Mouse (Mus musculus) limb, embryonic 14.5 days (tissue): ENCODE measurements around the gene Lrrc51. TPM values are rescaled to one million over a fixed set of nuclear protein-coding genes. Genes with fewer than 3 reads are reported as not detected.

Experiments
- ATAC-seq: fragments of 200-750 bp; cut with Nextera tagmentation; 2 replicates; pipeline ENCODE4 v1.8.0; 2017; ENCODE audit warnings: low read depth, moderate number of reproducible peaks, moderate TSS enrichment; ENCODE audit not compliant: low FRiP score
- DNase-seq: peaks from one replicate; pipeline ENCODE4 v3.0.0-alpha.2; 2015; ENCODE audit warnings: low spot score
- H3K27ac ChIP-seq: fragments of 300-500 bp; sonication (generic); replicated peaks from 2 replicates; pipeline ENCODE4 v1.5.1; 2014; ENCODE audit warnings: low read depth, mild to moderate bottlenecking, low read length, moderate library complexity, mixed read lengths
- H3K27me3 ChIP-seq: fragments of 300-500 bp; sonication (generic); 2 replicates; pipeline ENCODE4 v1.6.1; 2014; ENCODE audit warnings: low read length, mixed read lengths; ENCODE audit not compliant: control insufficient read depth, insufficient read depth
- H3K36me3 ChIP-seq: fragments of 300-500 bp; sonication (generic); 2 replicates; pipeline ENCODE4 v1.6.1; 2014; ENCODE audit warnings: mild to moderate bottlenecking, low read length, moderate library complexity, mixed read lengths; ENCODE audit not compliant: control insufficient read depth, insufficient read depth
- H3K4me1 ChIP-seq: fragments of 300-500 bp; sonication (generic); 2 replicates; pipeline ENCODE4 v1.6.1; 2014; ENCODE audit warnings: antibody characterized with exemption, low read length, mixed read lengths; ENCODE audit not compliant: control insufficient read depth, insufficient read depth
- H3K4me2 ChIP-seq: fragments of 300-500 bp; sonication (generic); replicated peaks from 2 replicates; pipeline ENCODE4 v1.6.1; 2014; ENCODE audit warnings: low read depth, mild to moderate bottlenecking, low read length, moderate library complexity; ENCODE audit not compliant: severe bottlenecking
- H3K4me3 ChIP-seq: fragments of 300-500 bp; sonication (generic); replicated peaks from 2 replicates; pipeline ENCODE4 v1.5.1; 2014; ENCODE audit warnings: low read length
- H3K9ac ChIP-seq: fragments of 300-500 bp; sonication (generic); 2 replicates; pipeline ENCODE4 v1.6.1; 2014; ENCODE audit warnings: mild to moderate bottlenecking, low read depth, low read length, moderate library complexity; ENCODE audit not compliant: severe bottlenecking
- H3K9me3 ChIP-seq: fragments of 300-500 bp; sonication (generic); 2 replicates; pipeline ENCODE4 v1.6.1; 2016; ENCODE audit warnings: low read length; ENCODE audit not compliant: control insufficient read depth
- POLR2A ChIP-seq: fragments of 200-500 bp; IDR thresholded peaks from 2 replicates; pipeline ENCODE4 v1.8.0; 2012; ENCODE audit warnings: inconsistent platforms, mild to moderate bottlenecking, moderate library complexity, borderline replicate concordance; ENCODE audit not compliant: insufficient read depth, insufficient read length; ENCODE audit errors: extremely low read depth
- WGBS: fragments of 180-500 bp; shearing (Covaris S2); extraction: QIAGEN DNeasy Blood & Tissue Kit; methylation state at CpG from one replicate; pipeline ENCODE4 v1.1.7; 2014; 5-methylcytosine and 5-hydroxymethylcytosine counted together
- polyA plus RNA-seq, 2 experiments: library from polyadenylated mRNA; depleted of rRNA in 1 of 2; stranded (reverse) in 1 of 2; unstranded in 1 of 2; fragments of >200 nt; fragmentation: Nextera tagmentation in 1 of 2; extraction: Ambion mirVana in 1 of 2; gene quantifications; 2 replicates each; pipeline versions ENCODE4 v1.2.1 to v1.2.3; 2012 to 2014

Lrrc51 gene
- polyA plus RNA-seq, 2 experiments, result 7.5 to 11.7 TPM

GRCm38 (mm10) chr7:101901969-101902368 is 31.7 kb downstream of the Lrrc51 start:
- Histone ChIP-seq H3K36me3 (peaks cover 9% of the 10 kb centered on the region; the same call in 1 of the 2 replicates), H3K27me3 (no peaks in the 10 kb centered on the region), H3K9me3 (no peaks in the 10 kb centered on the region), H3K27ac (no peak overlapping the region), H3K4me2 (no peak overlapping the region), H3K4me1 (peaks cover 12% of the 10 kb centered on the region), H3K9ac (no peak overlapping the region), H3K4me3 (no peak overlapping the region)
- ATAC-seq, result no peak
- 91% methylated on average over 10 of the region's 10 CpGs for WGBS
- TF ChIP-seq POLR2A, result no peak
- no peak for DNase-seq

- Histone ChIP-seq H3K4me1 (peaks cover 8% of the 10 kb centered on the region; the same call in 1 of the 2 replicates), H3K36me3 (peaks cover 9% of the 10 kb centered on the region; the same call in 1 of the 2 replicates), H3K27ac (no peak overlapping the region), H3K9me3 (no peaks in the 10 kb centered on the region), H3K4me2 (no peak overlapping the region), H3K27me3 (no peaks in the 10 kb centered on the region), H3K9ac (no peak overlapping the region), H3K4me3 (no peak overlapping the region)
- no peak for TF ChIP-seq POLR2A
- DNase-seq (no peak), ATAC-seq (no peak)
- WGBS, result 88% methylated on average over 16 of the region's 16 CpGs
These were observed 33.2 kb downstream of the Lrrc51 start for GRCm38 (mm10) chr7:101900331-101901097.

- ATAC-seq (peak; percentile 99), DNase-seq (peak; percentile 99)
- peak overlapping the region; percentile 55 for H3K4me2 ChIP-seq
- peak; percentile 48; the same call in 1 of the 2 replicates for TF ChIP-seq POLR2A
- H3K4me1 ChIP-seq, result peaks cover 3% of the 10 kb centered on the region; the same call in 1 of the 2 replicates
- peak overlapping the region; percentile 87 for H3K27ac ChIP-seq
- no peaks in the 10 kb centered on the region for H3K9me3 ChIP-seq
- peaks cover 9% of the 10 kb centered on the region; the same call in 1 of the 2 replicates for H3K36me3 ChIP-seq
- under 1% methylated on average over 55 of the region's 57 CpGs for WGBS
- no peaks in the 10 kb centered on the region for H3K27me3 ChIP-seq
- H3K4me3 ChIP-seq, result peak overlapping the region; percentile 59
- H3K9ac ChIP-seq, result peak overlapping the region; percentile 55
These were observed 37.3 kb downstream of the Lrrc51 start for GRCm38 (mm10) chr7:101896104-101897066.

GRCm38 (mm10) chr7:101895695-101896094 is 38.0 kb downstream of the Lrrc51 start:
- DNase-seq, result no peak
- peak overlapping the region; percentile 87; the same call in 1 of the 2 replicates for H3K27ac ChIP-seq

GRCm38 (mm10) chr7:101888460-101888859 is 45.2 kb downstream of the Lrrc51 start:
- Histone ChIP-seq H3K27me3 (no peaks in the 10 kb centered on the region), H3K9me3 (no peaks in the 10 kb centered on the region), H3K4me3 (no peak overlapping the region), H3K9ac (no peak overlapping the region), H3K36me3 (no peaks in the 10 kb centered on the region), H3K4me1 (no peaks in the 10 kb centered on the region), H3K4me2 (no peak overlapping the region), H3K27ac (no peak overlapping the region)
- no peak for TF ChIP-seq POLR2A
- DNase-seq, result no peak
- ATAC-seq, result no peak
- 84% methylated on average over 4 of the region's 4 CpGs for WGBS

More at GRCm38 (mm10) chr7:101895695-101896094, 38.0 kb downstream of the Lrrc51 start:
- peak overlapping the region; percentile 59 for H3K4me3 ChIP-seq
- H3K9me3 ChIP-seq, result no peaks in the 10 kb centered on the region
- H3K36me3 ChIP-seq, result peaks cover 9% of the 10 kb centered on the region; the same call in 1 of the 2 replicates
- 37% methylated on average over 9 of the region's 9 CpGs for WGBS
- ATAC-seq, result no peak
- H3K4me2 ChIP-seq, result peak overlapping the region; percentile 35
- H3K9ac ChIP-seq, result peak overlapping the region; percentile 46
- 0 out of 2 replicates have a peak, but pooled peaks have one; percentile 42 for TF ChIP-seq POLR2A
- no peaks in the 10 kb centered on the region for H3K27me3 ChIP-seq
- H3K4me1 ChIP-seq, result peaks cover 3% of the 10 kb centered on the region; the same call in 1 of the 2 replicates
